Mouse (Mus musculus) embryonic facial prominence, embryonic 10.5 days (tissue): ENCODE results near the gene Irf1. TPM values are rescaled to one million over a fixed set of nuclear protein-coding genes. Genes with fewer than 3 reads are reported as not detected.

Experiments
- DNase-seq: peaks from one replicate; pipeline ENCODE4 v3.0.0-alpha.2; 2017; ENCODE audit warnings: low spot score
- H3K27ac ChIP-seq: fragments of 300-500 bp; sonication (generic); replicated peaks from 2 replicates; pipeline ENCODE4 v1.5.1; 2016; ENCODE audit warnings: mild to moderate bottlenecking
- H3K27me3 ChIP-seq: fragments of 300-500 bp; sonication (generic); replicated peaks from 2 replicates; pipeline ENCODE4 v1.6.1; 2016; ENCODE audit warnings: low read depth, mild to moderate bottlenecking; ENCODE audit not compliant: poor library complexity, severe bottlenecking
- H3K36me3 ChIP-seq: fragments of 300-500 bp; sonication (generic); replicated peaks from 2 replicates; pipeline ENCODE4 v1.6.1; 2016; ENCODE audit warnings: mild to moderate bottlenecking, moderate library complexity
- H3K4me1 ChIP-seq: fragments of 300-500 bp; sonication (generic); 2 replicates; pipeline ENCODE4 v1.6.1; 2016
- H3K4me3 ChIP-seq: fragments of 300-500 bp; sonication (generic); 2 replicates; pipeline ENCODE4 v1.5.1; 2016; ENCODE audit warnings: mild to moderate bottlenecking, moderate library complexity
- H3K9me3 ChIP-seq: fragments of 300-500 bp; sonication (generic); 2 replicates; pipeline ENCODE4 v1.6.1; 2016; ENCODE audit warnings: mild to moderate bottlenecking
- WGBS: fragments of 180-500 bp; shearing (Covaris S2); methylation state at CpG from one replicate; pipeline ENCODE4 v1.1.7; 2016; 5-methylcytosine and 5-hydroxymethylcytosine counted together
- polyA plus RNA-seq: library from polyadenylated mRNA; unstranded; fragments of >200 nt; fragmentation: Nextera tagmentation; extraction: Ambion mirVana; gene quantifications from 2 replicates; pipeline ENCODE4 v1.2.1, GENCODE M21; 2016

The Irf1 gene
- 5.6 and 7.0 TPM in 2 replicates for polyA plus RNA-seq

DNA sequence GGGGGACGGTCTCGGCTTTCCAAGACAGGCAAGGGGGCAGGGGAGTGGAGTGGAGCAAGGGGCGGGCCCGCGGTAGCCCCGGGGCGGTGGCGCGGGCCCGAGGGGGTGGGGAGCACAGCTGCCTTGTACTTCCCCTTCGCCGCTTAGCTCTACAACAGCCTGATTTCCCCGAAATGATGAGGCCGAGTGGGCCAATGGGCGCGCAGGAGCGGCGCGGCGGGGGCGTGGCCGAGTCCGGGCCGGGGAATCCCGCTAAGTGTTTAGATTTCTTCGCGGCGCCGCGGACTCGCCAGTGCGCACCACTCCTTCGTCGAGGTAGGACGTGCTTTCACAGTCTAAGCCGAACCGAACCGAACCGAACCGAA, at the start of gene Irf1:
Irf1 (plus strand) TSS at position 255 of the 365 bp plus-strand sequence.
- under 1% methylated on average over 40 of the region's 40 CpGs for WGBS
- Histone ChIP-seq H3K4me1 (peaks cover 31% of the 10 kb centered on the region), H3K27ac (peak within 1 kb of the TSS; percentile 82), H3K27me3 (peaks cover 70% of the 10 kb centered on the region), H3K9me3 (no peaks in the 10 kb centered on the region), H3K36me3 (peaks cover 13% of the 10 kb centered on the region), H3K4me3 (peak within 1 kb of the TSS; percentile 92)
- DNase-seq: peak; percentile 93

DNA sequence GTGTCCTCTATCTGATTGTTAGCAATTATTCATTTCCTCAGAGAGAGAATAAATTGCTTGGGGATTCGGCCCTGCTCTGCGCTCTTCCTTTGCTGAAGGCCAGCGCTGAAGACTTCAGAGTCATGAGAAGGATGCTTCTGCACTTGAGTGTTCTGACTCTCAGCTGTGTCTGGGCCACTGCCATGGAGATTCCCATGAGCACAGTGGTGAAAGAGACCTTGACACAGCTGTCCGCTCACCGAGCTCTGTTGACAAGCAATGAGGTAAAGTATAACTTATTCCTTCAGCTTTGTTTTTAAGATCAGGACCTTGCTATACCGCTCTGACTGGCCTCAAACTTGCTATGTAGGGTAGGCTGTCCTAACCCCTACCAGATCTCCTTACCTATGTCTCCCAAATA, 49.1 kb upstream of the Irf1 start, which contains the start of gene Il5:
Il5 (plus strand) TSS at position 80 of the 400 bp plus-strand sequence.
- H3K36me3 ChIP-seq: no peaks in the 10 kb centered on the region

DNA sequence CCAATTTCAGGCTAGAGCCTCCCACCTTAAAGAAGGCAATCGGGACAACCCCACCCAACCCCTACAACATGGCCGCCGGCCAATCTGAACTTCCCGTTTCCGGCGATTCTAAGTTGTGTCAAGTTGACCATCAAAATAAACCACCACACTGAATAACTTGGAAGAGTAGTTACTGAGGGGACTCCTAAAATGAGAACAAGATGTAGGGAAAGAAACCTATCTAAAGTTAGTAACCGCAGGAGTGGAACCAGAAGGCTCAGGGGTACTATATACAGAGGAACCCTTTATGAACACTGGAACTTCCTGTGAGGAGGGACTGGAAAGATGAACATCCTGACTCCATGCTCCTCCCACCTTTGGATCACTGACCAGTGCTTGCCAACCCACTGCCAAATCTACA, 38.4 kb upstream of the Irf1 start:
- no peaks in the 10 kb centered on the region for H3K9me3 ChIP-seq
- H3K4me3 ChIP-seq: no peak overlapping the region
- no peaks in the 10 kb centered on the region for H3K27me3 ChIP-seq
- 94% methylated on average over 7 of the region's 7 CpGs for WGBS
- no peaks in the 10 kb centered on the region for H3K4me1 ChIP-seq
- no peak overlapping the region for H3K27ac ChIP-seq
- no peaks in the 10 kb centered on the region for H3K36me3 ChIP-seq
- DNase-seq: no peak

More for the DNA sequence above, 49.1 kb upstream of the Irf1 start, which contains the start of gene Il5:
- no peak for DNase-seq
- Histone ChIP-seq H3K4me1 (no peaks in the 10 kb centered on the region), H3K27ac (no peak within 1 kb of the TSS), H3K27me3 (no peaks in the 10 kb centered on the region), H3K4me3 (no peak within 1 kb of the TSS), H3K9me3 (no peaks in the 10 kb centered on the region)
- 85% methylated on average over 6 of the region's 6 CpGs for WGBS

DNA sequence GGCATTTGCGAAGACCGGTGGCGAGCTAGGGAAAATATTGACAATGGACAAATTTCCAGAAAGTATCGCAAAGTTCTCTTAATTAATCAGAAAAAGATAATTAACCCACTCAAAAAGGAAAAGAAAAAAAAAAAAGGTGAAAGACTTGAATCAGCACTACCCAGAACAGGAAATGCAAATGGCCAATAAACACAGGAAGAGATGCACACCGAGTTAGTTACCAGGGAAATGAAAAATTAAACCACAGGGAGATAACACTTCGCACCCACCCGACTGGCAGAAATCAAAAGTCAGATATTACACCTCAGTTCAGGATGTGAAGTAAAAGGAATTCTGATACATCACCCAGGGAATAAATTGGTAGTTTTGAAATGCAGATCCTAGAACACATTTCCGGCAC, 37.6 kb upstream of the Irf1 start:
- no peaks in the 10 kb centered on the region for H3K9me3 ChIP-seq
- H3K27ac ChIP-seq: no peak overlapping the region
- no peaks in the 10 kb centered on the region for H3K4me1 ChIP-seq
- no peaks in the 10 kb centered on the region for H3K27me3 ChIP-seq
- WGBS: 93% methylated on average over 8 of the region's 8 CpGs
- no peaks in the 10 kb centered on the region for H3K36me3 ChIP-seq
- H3K4me3 ChIP-seq: no peak overlapping the region
- DNase-seq: no peak

DNA sequence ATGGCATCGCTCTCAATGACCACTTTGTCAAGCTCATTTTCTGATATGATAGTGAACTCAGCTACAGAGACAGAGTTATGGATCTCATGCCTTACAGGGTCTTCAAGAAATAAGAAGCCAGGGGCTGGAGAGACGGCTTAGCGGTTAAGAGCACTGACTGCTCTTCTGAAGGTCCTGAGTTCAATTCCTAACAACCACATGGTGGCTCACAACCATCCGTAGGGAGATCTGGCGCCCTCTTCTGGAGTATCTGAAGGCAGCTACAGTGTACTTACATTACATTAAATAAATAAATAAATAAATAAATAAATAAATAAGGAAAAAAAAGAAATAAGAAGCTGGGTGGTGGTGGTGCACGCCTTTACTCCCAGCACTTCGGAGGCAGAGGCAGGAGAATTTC, 36.0 kb upstream of the Irf1 start:
- no peaks in the 10 kb centered on the region for H3K36me3 ChIP-seq
- DNase-seq: no peak
- H3K4me3 ChIP-seq: no peak overlapping the region
- H3K9me3 ChIP-seq: no peaks in the 10 kb centered on the region
- no peak overlapping the region for H3K27ac ChIP-seq
- 88% methylated on average over 7 of the region's 7 CpGs for whole genome bisulfite sequencing
- H3K27me3 ChIP-seq: no peaks in the 10 kb centered on the region
- no peaks in the 10 kb centered on the region for H3K4me1 ChIP-seq

DNA sequence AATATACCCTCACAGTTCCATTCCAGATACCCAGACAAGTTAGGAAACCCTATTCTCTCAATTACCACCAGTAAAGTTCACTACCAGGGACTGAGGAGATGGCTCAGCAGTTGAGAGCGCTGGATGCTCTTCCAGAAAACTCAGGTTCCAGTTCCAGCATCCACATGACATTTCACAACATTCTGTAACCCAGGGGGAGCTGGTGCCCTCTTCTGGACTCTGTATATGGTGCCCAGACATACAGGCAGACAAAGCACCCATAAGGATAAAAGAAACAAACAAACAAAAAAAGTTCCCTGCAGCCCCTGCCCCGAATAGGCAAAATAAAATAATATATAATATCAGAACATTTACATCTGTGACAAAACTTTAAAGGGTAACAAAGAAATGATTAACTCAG, 35.4 kb upstream of the Irf1 start:
- H3K36me3 ChIP-seq: no peaks in the 10 kb centered on the region
- WGBS: 84% methylated on average over 2 of the region's 2 CpGs
- no peak for DNase-seq
- no peaks in the 10 kb centered on the region for H3K4me1 ChIP-seq
- H3K27ac ChIP-seq: no peak overlapping the region
- H3K27me3 ChIP-seq: no peaks in the 10 kb centered on the region
- no peak overlapping the region for H3K4me3 ChIP-seq
- no peaks in the 10 kb centered on the region for H3K9me3 ChIP-seq

DNA sequence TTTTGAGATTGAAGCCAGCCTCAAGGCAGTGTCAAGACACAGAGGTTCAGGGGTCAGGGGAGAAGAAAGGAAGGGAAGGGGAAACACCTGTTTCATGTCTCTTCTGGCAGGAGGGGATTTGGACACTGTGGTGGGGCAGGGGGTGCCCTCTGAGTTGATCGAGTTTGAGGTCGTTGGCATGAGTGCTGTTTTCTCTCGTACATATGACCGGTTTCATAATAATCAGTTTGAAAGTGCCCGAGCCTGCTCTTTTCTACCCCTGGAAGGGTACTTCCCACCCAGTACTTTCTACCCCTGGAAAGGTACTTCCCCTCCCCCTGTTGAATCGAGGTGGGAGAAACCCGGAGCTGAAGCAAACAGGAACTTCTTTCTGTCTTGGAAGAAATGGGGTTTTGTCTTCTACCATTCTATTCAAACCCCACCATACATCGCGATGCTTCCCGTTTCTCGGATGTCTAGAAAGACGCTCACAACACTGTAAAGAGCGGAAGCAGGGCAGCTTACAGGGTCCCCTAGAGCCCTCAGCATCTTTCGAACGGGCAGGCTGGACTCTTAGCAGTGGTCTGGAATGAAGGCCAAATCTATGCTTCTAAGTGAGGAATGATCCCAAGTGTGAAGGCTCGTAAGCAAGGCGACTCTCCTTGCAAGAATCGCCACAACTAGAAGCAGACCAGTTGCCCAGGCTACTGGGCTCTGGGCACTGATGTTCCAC, 34.7 kb upstream of the Irf1 start:
- no peaks in the 10 kb centered on the region for H3K9me3 ChIP-seq
- no peak overlapping the region for H3K27ac ChIP-seq
- no peak overlapping the region for H3K4me3 ChIP-seq
- no peaks in the 10 kb centered on the region for H3K27me3 ChIP-seq
- H3K36me3 ChIP-seq: no peaks in the 10 kb centered on the region
- WGBS: 72% methylated on average over 18 of the region's 18 CpGs
- H3K4me1 ChIP-seq: no peaks in the 10 kb centered on the region
- DNase-seq: no peak

DNA sequence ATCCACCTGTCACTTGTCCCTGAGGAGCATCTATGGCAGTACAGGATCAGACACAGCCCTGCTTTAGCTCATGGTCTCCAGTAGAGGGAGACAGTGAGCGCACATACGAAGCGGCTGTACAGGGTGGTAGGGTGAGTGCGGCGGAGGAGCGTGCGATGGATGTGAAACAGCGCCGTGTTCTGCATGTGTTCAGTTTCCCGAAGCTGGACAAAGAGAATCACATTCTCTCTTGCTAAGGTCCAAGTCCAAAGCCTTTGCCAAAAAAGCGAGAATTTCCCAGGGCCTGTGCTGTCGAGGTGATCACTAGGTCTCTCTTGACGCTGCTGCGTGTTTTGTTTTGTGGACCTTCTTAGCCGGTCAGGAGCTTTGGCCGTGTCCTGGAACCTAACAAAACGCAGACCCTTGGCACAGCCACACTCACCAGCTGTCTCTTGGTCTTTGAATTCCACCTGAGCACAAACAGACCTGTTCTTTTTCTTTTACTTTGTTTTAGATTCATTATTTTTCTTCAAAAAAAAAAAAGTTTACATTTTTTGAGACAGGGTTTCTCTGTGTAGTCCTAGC, 34.0 kb upstream of the Irf1 start:
- no peaks in the 10 kb centered on the region for H3K9me3 ChIP-seq
- H3K27me3 ChIP-seq: no peaks in the 10 kb centered on the region
- DNase-seq: peak; percentile 81
- no peaks in the 10 kb centered on the region for H3K36me3 ChIP-seq
- H3K4me3 ChIP-seq: peak overlapping the region; percentile 39; the same call in 1 of the 2 replicates
- no peaks in the 10 kb centered on the region for H3K4me1 ChIP-seq
- WGBS: 27% methylated on average over 17 of the region's 17 CpGs
- no peak overlapping the region; the same call in 1 of the 2 replicates for H3K27ac ChIP-seq

DNA sequence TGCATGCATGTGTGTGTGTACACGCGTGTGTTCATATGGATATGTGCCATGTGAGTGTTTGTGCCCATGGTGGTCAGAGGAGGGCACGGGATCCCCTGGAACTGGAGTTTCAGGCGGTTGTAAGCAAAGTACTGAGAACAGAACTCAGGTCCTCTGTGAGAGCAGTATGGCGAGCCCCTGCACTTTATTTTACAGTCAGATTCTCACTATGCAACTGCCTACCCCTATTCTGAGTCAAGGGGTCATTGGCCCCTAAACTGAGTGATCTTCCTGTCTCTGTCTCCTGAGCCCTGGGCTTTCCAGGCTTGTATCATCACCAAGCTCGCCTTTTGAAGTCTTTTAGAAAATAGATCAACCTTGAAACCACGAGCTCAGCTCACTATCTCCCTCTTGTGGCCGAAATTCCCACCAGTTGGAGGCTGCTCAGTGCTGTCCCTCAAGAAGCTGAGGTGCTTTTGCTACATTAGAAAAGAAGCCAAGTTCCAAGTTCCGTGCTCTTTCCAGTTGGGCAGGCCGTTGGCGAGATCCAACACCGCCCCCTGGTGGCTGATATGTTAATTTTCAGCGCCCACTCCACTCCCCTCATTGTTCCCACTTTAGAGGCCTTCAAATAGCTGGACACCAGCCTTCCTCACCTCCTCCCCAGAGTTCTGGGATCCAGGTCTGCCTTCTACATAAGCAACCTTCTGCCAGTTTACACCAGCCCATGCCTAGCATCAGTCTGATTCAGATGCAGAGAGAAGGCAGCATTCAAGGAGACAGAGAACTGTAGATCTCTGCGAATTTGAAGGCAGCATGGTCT, 32.8 kb upstream of the Irf1 start:
- Histone ChIP-seq H3K27me3 (no peaks in the 10 kb centered on the region), H3K36me3 (no peaks in the 10 kb centered on the region), H3K4me1 (no peaks in the 10 kb centered on the region), H3K4me3 (no peak overlapping the region), H3K27ac (no peak overlapping the region), H3K9me3 (no peaks in the 10 kb centered on the region)
- DNase-seq: peak; percentile 84
- WGBS: 51% methylated on average over 14 of the region's 14 CpGs

DNA sequence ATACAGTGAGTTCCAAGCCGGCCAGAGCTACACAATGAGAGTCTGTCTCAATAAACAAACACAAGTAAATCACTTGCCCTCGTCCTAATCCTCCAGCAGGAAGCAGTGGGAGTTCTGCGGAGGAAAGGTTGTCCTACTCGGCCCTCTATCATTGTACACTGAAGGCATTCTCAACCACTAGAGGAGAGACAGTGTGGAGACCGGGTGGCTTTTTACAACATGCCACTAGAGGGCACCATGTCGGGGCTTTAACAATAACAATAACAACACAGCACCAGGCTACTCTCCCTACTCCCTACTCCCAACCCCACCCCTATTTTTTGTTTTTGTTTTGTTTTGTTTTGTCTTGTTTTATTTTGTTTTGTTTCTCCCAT, 32.3 kb upstream of the Irf1 start:
- H3K4me3 ChIP-seq: no peak overlapping the region
- no peaks in the 10 kb centered on the region for H3K36me3 ChIP-seq
- H3K9me3 ChIP-seq: no peaks in the 10 kb centered on the region
- DNase-seq: peak; percentile 48
- 45% methylated on average over 6 of the region's 6 CpGs for WGBS
- H3K27me3 ChIP-seq: no peaks in the 10 kb centered on the region
- no peak overlapping the region for H3K27ac ChIP-seq
- H3K4me1 ChIP-seq: peaks cover 4% of the 10 kb centered on the region; the same call in 1 of the 2 replicates

DNA sequence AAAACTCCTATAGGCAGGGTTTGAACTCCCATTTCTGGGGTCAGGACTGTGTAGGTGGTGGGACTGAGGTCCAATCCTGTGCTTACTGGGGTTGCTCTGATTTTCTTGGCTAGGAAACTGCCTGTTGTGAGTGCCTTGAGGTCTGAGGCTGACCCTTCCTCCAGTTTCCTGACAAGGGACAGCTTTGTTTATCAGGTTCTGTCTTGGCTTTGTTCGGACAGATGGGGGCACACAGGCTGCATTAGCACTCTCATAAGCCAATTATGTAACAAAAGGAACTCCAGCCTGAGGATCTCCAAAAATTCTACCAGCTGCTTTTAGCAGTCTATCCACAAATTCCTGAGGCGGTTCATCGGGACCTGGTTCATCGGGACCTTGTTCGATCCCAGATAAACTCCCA, 27.5 kb upstream of the Irf1 start:
- no peak for DNase-seq
- no peak overlapping the region for H3K4me3 ChIP-seq
- WGBS: 6% methylated on average over 5 of the region's 5 CpGs
- no peak overlapping the region for H3K27ac ChIP-seq
- H3K36me3 ChIP-seq: no peaks in the 10 kb centered on the region
- H3K27me3 ChIP-seq: no peaks in the 10 kb centered on the region
- H3K4me1 ChIP-seq: peaks cover 4% of the 10 kb centered on the region; the same call in 1 of the 2 replicates
- H3K9me3 ChIP-seq: no peaks in the 10 kb centered on the region

DNA sequence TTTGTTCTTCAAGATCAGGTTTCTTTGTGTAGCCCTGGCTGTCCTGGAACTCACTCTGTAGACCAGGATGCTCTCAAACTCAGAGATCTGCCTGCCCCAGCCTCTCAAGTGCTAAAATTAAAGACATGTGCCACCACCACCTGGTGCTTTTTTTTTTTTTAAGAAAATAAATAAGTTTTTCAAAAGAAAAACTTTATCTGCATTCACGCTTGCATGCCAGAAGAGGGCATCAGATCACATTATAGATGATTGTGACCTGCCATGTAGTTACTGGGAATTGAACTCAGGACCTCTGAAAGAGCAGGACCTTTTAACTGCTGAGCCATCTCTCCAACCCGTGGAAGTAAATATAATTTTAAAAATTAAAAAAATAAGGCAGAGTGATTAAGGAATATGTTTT, 24.6 kb upstream of the Irf1 start:
- Histone ChIP-seq H3K4me1 (peaks cover 4% of the 10 kb centered on the region; the same call in 1 of the 2 replicates), H3K27ac (no peak overlapping the region), H3K4me3 (no peak overlapping the region), H3K27me3 (no peaks in the 10 kb centered on the region), H3K36me3 (no peaks in the 10 kb centered on the region), H3K9me3 (no peaks in the 10 kb centered on the region)
- 90% methylated on average over 2 of the region's 2 CpGs for WGBS
- no peak for DNase-seq
